Mouse (Mus musculus) forelimb bud, embryonic 11.5 days (tissue): Measurements from ENCODE around the gene Ccdc88c.
A peak's percentile ranks its signal among the peaks of the same experiment; 100 is the strongest.

ENCODE experiments used
- DNase-seq: peaks from one replicate; pipeline ENCODE4 v3.0.0-alpha.2; 2012; ENCODE audit warnings: low read depth, low spot score

Ccdc88c gene

DNA sequence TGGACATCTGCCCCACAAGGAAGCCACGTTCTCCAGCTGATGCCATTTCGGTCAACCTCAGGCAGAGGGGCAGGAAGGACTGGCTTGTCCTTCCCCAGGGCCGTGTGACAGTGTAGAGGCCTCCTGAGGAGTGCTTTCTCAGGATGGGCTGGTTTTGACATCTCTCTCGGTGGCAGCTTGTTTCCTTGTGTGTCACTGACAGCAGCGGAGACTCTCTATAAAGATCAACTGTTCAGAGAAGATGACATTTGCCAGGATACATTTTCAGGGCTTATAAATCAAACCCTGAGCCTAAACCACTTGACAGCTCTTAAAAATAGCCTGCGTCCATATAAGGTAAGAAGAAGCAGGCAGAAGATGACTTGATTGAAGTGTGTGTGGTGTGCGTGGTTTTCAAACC, 59.0 kb downstream of the Ccdc88c start:
- DNase-seq, result no peak

- DNase-seq, result no peak
Measured at GRCm38 (mm10) chr12:100967383-100967782, 61.5 kb downstream of the Ccdc88c start.

GRCm38 (mm10) chr12:100966253-100966652, 62.6 kb downstream of the Ccdc88c start:
- no peak for DNase-seq

GRCm38 (mm10) chr12:100965298-100965697, 63.6 kb downstream of the Ccdc88c start:
- DNase-seq, result no peak

- DNase-seq, result no peak
Measured at GRCm38 (mm10) chr12:100958621-100959592, 69.9 kb downstream of the Ccdc88c start.

DNA sequence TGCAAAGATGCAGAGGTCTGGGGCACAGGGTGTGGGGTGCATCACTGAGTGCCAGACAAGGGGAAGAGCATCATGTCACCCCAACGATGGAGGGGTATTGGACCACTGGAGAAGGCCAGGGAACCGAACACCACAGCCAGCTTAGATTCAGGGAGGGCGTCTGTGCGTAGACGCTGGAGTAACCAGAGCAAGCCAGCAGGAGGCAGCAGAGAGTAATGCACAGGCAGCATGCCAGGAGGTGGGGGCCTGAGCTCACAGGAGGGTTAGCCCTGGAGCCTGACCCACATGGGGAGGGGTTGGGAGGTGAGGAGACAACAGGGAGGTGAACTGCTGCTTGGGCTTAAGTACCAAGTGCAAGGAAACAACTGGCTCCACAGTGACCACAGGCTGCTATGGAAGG, 70.8 kb downstream of the Ccdc88c start:
- DNase-seq, result peak; percentile 80

GRCm38 (mm10) chr12:100957257-100957656, 71.6 kb downstream of the Ccdc88c start:
- DNase-seq, result no peak

GRCm38 (mm10) chr12:100956825-100957224, 72.0 kb downstream of the Ccdc88c start:
- no peak for DNase-seq

- no peak for DNase-seq
Measured at GRCm38 (mm10) chr12:100956028-100956427, 72.8 kb downstream of the Ccdc88c start.

DNA sequence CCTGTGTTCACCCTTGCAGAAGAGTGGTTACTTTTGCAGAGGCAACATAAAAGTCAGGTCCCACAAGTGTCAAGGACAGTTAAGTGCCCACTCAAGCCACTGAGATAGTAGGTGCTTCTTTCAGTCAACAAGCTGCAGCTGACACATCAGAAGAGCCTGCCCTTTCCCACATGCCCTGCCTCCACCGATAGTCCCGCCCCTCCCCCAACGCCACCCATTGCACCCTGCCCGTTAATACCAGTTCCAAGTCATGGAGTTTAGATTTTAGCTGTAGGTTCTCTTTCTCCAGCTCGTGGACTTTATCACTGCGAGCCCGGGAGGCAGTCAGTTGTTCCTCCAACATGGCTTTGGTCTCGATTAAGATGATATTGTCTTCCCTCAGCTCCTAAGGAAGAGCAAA, 74.9 kb downstream of the Ccdc88c start:
- no peak for DNase-seq

DNA sequence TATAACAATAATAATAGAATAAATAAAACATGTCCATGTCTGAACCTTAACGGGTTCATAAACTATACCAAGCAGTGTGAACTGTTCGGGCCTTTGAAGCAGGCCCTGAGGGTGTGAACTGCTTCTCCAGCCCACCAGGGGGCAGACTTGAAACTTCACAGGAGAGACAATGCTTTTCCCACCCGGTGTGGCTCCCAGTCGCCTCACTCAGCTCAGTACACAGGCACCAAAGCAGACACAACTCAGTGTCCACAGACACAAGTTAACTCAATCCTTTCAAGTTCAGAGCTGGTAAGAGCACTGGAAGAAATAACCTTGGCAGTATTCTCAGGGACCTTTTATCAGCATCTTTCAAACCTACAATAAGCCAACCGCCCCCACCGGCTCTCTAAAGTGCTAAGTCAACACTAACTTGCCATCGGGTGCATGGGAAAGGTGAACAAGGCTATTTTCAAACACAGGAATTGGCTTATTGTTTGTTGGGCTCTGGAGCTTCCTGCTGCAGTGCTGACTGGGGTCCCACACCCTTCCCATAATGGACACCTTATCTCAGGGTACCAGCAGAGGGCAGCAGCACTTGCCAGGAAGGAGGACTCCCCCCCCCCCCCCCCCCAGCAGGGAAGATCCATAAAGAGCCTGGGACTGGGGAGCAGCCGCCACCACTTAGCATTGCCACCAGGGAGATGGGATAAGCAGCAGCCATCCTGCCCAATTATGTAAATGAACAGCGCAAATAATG, 76.5 kb downstream of the Ccdc88c start:
- DNase-seq, result peak; percentile 72

DNA sequence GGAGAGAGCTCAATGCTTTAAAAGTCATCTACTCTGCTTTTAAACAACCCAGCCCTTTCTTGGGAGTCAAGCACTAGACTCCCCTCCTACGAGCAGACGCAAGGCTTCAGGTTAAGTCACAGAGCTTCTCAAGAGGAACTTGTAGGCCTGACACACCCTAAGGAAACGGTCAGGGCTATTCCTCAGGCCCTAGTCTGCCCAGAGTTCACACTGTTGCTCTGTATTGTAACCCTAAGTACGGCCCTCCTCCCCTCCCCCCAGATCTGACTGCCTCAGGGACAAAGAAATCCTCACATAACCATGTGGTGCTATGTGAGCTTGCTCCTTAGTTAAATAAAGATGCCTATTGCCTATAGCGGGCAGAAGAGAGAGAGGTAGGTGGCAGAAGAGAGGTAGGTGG, 79.7 kb downstream of the Ccdc88c start:
- no peak for DNase-seq

GRCm38 (mm10) chr12:100948021-100948420, 80.8 kb downstream of the Ccdc88c start:
- no peak for DNase-seq

GRCm38 (mm10) chr12:100945948-100946347, 82.9 kb downstream of the Ccdc88c start:
- no peak for DNase-seq

- no peak for DNase-seq
Measured at GRCm38 (mm10) chr12:100945501-100945900, 83.4 kb downstream of the Ccdc88c start.

GRCm38 (mm10) chr12:100944921-100945336, 83.9 kb downstream of the Ccdc88c start:
- no peak for DNase-seq

- DNase-seq, result no peak
Measured at GRCm38 (mm10) chr12:100943146-100943545, 85.7 kb downstream of the Ccdc88c start.

GRCm38 (mm10) chr12:100941361-100941760, 87.5 kb downstream of the Ccdc88c start:
- no peak for DNase-seq

DNA sequence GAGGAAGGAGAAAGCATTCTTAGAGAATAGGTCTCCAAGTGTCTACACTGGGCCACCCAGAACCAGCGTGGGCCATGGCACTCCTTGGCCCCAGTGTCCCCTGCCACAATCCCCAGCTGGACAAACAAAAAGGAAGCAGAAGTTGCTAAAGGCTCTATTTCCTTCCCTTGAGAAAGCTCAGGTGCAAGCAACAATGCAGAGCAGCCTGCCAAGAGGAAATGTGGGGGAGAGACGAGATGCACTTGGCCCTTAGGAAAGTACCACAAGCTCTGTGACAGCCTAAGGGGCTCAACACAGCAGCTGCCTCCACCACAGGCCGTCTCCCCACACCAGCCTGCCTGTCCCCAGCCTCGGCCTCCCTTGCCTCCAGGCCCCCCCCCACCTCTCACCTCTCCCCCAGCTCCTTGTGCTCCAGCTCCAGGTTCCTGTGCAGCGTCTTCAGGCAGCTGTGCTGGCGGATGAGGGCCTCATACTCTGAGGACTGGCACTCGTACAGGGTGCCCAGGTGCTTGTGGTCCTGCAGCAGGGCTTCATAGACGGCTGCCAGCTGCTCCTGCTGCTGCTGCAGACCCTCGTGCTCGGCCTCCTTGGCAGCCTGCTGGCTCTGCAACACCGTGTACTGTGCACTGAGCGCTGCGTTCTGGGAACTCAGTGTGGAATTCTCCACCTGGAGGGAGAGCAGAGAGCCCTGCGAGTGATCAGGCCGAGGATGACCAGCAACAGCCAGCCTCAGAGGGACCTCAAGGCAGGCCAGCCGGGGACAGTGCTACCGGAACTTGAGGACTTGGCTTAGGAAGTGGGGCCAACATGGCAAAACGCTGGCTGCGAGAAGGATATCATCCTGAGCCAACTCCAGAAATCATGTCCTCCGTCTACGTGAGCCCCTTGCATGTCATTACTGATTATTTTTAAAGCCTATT, 91.2 kb downstream of the Ccdc88c start:
- no peak for DNase-seq

- no peak for DNase-seq
Measured at GRCm38 (mm10) chr12:100936737-100937136, 92.1 kb downstream of the Ccdc88c start.

DNA sequence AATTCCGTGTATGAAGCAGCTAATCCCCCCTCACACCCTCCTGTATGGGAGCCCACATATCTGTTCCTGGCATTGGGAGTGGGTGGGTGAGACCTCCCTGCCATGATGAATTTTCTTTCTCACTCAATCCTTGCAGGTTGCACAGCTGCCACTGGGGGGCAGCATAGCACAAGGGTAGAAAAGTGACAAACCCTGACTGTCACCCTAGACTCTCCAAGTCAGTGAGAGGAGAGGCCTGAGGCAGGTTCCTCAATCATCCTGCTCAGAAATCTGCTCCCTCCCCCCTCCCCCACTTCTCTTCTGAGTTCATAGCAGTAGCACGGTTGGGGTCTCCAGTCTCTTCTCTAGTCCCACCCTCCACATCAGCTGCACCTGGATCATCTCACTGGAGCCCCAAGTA, 92.7 kb downstream of the Ccdc88c start:
- peak; percentile 76 for DNase-seq

- DNase-seq, result no peak
Measured at GRCm38 (mm10) chr12:100934796-100935195, 94.1 kb downstream of the Ccdc88c start.
